Mouse (Mus musculus) E14TG2a.4 (cell line): ENCODE data around the gene Idnk.

Experiments
- CTCF ChIP-seq: conservative IDR thresholded peaks from 2 replicates; pipeline ENCODE4 v1.5.1; 2014; ENCODE audit warnings: low read length
- NANOG ChIP-seq: IDR thresholded peaks from 2 replicates; pipeline ENCODE4 v1.6.1; 2014; ENCODE audit warnings: borderline replicate concordance, low read length, mixed read lengths

DNA sequence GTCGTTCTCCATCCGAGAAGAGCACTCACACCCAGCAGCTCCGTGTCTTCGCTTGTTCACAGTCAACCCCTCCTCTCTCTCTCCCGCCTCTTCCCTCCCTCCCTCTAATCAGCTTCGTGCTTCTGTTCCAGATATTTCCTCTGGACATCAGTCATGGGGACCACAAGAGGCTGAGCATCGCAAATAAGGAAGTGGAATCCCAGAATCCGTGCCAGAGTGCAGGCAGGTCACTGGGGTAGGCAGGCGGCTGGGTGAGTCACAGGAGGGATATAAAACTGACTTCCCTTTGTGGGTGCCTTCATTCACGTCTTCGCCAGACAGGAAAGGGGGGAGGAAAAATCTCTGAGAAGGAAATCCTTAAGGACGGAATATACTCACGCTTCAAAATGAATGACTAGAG is 42.2 kb upstream of the Idnk start:
- TF ChIP-seq CTCF, result no peak
- TF ChIP-seq NANOG, result no peak
